Mouse (Mus musculus): ENCODE data around the gene Abhd11.

Gene Abhd11

GRCm38 (mm10) chr5:135008671-135009589 lies at the start of gene Abhd11:
TSS of gene Abhd11 (plus strand) at chr5:135009152.
- ChIA-PET CTCF (interaction anchor here (0.5 to 5.8 kb wide), 43 partner anchors 8 to 927 kb away, joined by 3 to 47 read pairs (median 5); partner anchors contain the start of genes Cldn3 (in 2 of the 4), Mettl27 (in 2 of the 4), Mdh2 (in 1 of the 4) and Stx1a (in 1 of the 4)), POLR2A (interaction anchor here (0.5 to 6.6 kb wide), 190 partner anchors 8 to 1104 kb away, joined by 3 to 189 read pairs (median 4); partner anchors contain the start of genes Cldn3 (in 4 of the 4), Stx1a (in 4 of the 4), Cldn4 (in 3 of the 4) and Tbl2 (in 3 of the 4))

- POLR2A ChIA-PET: interaction anchor here (0.9 to 21.8 kb wide), 23 partner anchors 8 to 53 kb away, joined by 3 to 1092 read pairs (median 7); partner anchors contain the start of genes Mettl27 (in 4 of the 4), Abhd11 (in 3 of the 4), Cldn4 (in 3 of the 4) and Cldn3 (in 2 of the 4)
- CTCF ChIA-PET: interaction anchor here in 3 of 4 experiments (0.6 to 8.5 kb wide), 13 partner anchors 14 to 670 kb away, joined by 3 to 220 read pairs (median 4); partner anchors contain the start of genes Mettl27 (in 2 of the 3), Tmem270 (in 2 of the 3), Cldn4 (in 1 of the 3) and Vps37d (in 1 of the 3)
These were observed 48.5 kb upstream of the Abhd11 start for GRCm38 (mm10) chr5:134960430-134960829.

GRCm38 (mm10) chr5:134961519-134961918 lies 47.4 kb upstream of the Abhd11 start:
- CTCF ChIA-PET: interaction anchor here (0.6 to 8.5 kb wide), 17 partner anchors 11 to 669 kb away, joined by 3 to 220 read pairs (median 3); partner anchors contain the start of genes Mettl27 (in 3 of the 4), Tmem270 (in 2 of the 4), Abhd11 (in 1 of the 4) and Vps37d (in 1 of the 4)
- POLR2A ChIA-PET: interaction anchor here (0.6 to 21.8 kb wide), 21 partner anchors 9 to 973 kb away, joined by 3 to 1092 read pairs (median 9); partner anchors contain the start of genes Mettl27 (in 4 of the 4), Cldn4 (in 3 of the 4), Abhd11 (in 2 of the 4) and Cldn3 (in 2 of the 4)

- CTCF ChIA-PET: interaction anchor here (0.6 to 8.5 kb wide), 18 partner anchors 9 to 400 kb away, joined by 3 to 220 read pairs (median 4); partner anchors contain the start of genes Tmem270 (in 2 of the 4), Abhd11 (in 1 of the 4), Cldn4 (in 1 of the 4) and Mettl27 (in 1 of the 4)
- POLR2A ChIA-PET: interaction anchor here in 3 of 4 experiments (0.6 to 21.8 kb wide), 20 partner anchors 9 to 743 kb away, joined by 3 to 1092 read pairs (median 6); partner anchors contain the start of genes Cldn4 (in 3 of the 3), Mettl27 (in 3 of the 3), Abhd11 (in 2 of the 3) and Cldn3 (in 1 of the 3)
These were observed 45.4 kb upstream of the Abhd11 start for GRCm38 (mm10) chr5:134963546-134963945.

GRCm38 (mm10) chr5:134964655-134965054 lies 44.3 kb upstream of the Abhd11 start:
- POLR2A ChIA-PET: interaction anchor here (1.3 to 21.8 kb wide), 13 partner anchors 10 to 58 kb away, joined by 5 to 1092 read pairs (median 13); partner anchors contain the start of genes Mettl27 (in 4 of the 4), Cldn4 (in 3 of the 4), Cldn3 (in 1 of the 4) and Tmem270 (in 1 of the 4)
- CTCF ChIA-PET: interaction anchor here (0.8 to 8.5 kb wide), 13 partner anchors 21 to 72 kb away, joined by 3 to 220 read pairs (median 28); partner anchors contain the start of genes Tmem270 (in 4 of the 4), Mettl27 (in 2 of the 4) and Cldn3 (in 1 of the 4)

- ChIA-PET CTCF (interaction anchor here (0.5 to 8.5 kb wide), 102 partner anchors 8 to 1653 kb away, joined by 3 to 220 read pairs (median 6); partner anchors contain the start of genes Mettl27 (in 4 of the 4), Tmem270 (in 4 of the 4), Cldn3 (in 3 of the 4) and Abhd11 (in 2 of the 4)), POLR2A (interaction anchor here (0.5 to 21.8 kb wide), 60 partner anchors 9 to 789 kb away, joined by 3 to 1092 read pairs (median 5); partner anchors contain the start of genes Cldn4 (in 4 of the 4), Mettl27 (in 4 of the 4), Abhd11 (in 3 of the 4) and Cldn3 (in 3 of the 4))
These were observed 43.5 kb upstream of the Abhd11 start for GRCm38 (mm10) chr5:134965473-134965851.

- CTCF ChIA-PET: interaction anchor here (0.5 to 8.5 kb wide), 118 partner anchors 9 to 1653 kb away, joined by 3 to 220 read pairs (median 5); partner anchors contain the start of genes Mettl27 (in 4 of the 4), Tmem270 (in 4 of the 4), Cldn3 (in 3 of the 4) and Abhd11 (in 2 of the 4)
- POLR2A ChIA-PET: interaction anchor here (0.6 to 21.8 kb wide), 80 partner anchors 9 to 992 kb away, joined by 3 to 1092 read pairs (median 4); partner anchors contain the start of genes Cldn4 (in 4 of the 4), Mettl27 (in 4 of the 4), Abhd11 (in 3 of the 4) and Cldn3 (in 3 of the 4)
These were observed 42.8 kb upstream of the Abhd11 start for GRCm38 (mm10) chr5:134965852-134966821.

GRCm38 (mm10) chr5:134967164-134967944 lies 41.6 kb upstream of the Abhd11 start:
- POLR2A ChIA-PET: interaction anchor here in 3 of 4 experiments (0.7 to 21.8 kb wide), 23 partner anchors 9 to 249 kb away, joined by 3 to 1092 read pairs (median 11); partner anchors contain the start of genes Abhd11 (in 3 of the 3), Cldn4 (in 3 of the 3), Mettl27 (in 3 of the 3) and Cldn3 (in 2 of the 3)
- CTCF ChIA-PET: interaction anchor here (0.7 to 8.5 kb wide), 20 partner anchors 33 to 219 kb away, joined by 3 to 220 read pairs (median 23); partner anchors contain the start of genes Tmem270 (in 4 of the 4), Mettl27 (in 3 of the 4), Abhd11 (in 1 of the 4) and Cldn13 (in 1 of the 4)

GRCm38 (mm10) chr5:134970671-134971070 lies 38.3 kb upstream of the Abhd11 start:
- CTCF ChIA-PET: no interaction called here

GRCm38 (mm10) chr5:134973081-134973480 lies 35.9 kb upstream of the Abhd11 start:
- CTCF ChIA-PET: interaction anchor here in 2 of 4 experiments (0.6 to 1.7 kb wide), 6 partner anchors 12 to 134 kb away, joined by 3 to 5 read pairs (median 3); no protein-coding TSS in a partner anchor
- POLR2A ChIA-PET: interaction anchor here in 3 of 4 experiments (0.8 to 3.1 kb wide), 20 partner anchors 10 to 69 kb away, joined by 3 to 32 read pairs (median 4); partner anchors contain the start of genes Abhd11 (in 2 of the 3), Cldn3 (in 1 of the 3), Cldn4 (in 1 of the 3) and Mettl27 (in 1 of the 3)

More at GRCm38 (mm10) chr5:134970671-134971070, 38.3 kb upstream of the Abhd11 start:
- POLR2A ChIA-PET: interaction anchor here in 1 of 4 experiments (1.0 to 1.3 kb wide), 2 partner anchors 14 to 39 kb away, joined by 3 to 4 read pairs; partner anchors contain the start of gene Abhd11

GRCm38 (mm10) chr5:134973526-134973925 lies 35.4 kb upstream of the Abhd11 start:
- ChIA-PET CTCF (interaction anchor here (0.6 to 1.7 kb wide), 9 partner anchors 11 to 716 kb away, joined by 3 to 10 read pairs (median 3); no protein-coding TSS in a partner anchor), POLR2A (interaction anchor here in 3 of 4 experiments (0.6 to 3.1 kb wide), 18 partner anchors 10 to 308 kb away, joined by 3 to 32 read pairs (median 4); partner anchors contain the start of genes Abhd11 (in 2 of the 3), Cldn3 (in 2 of the 3), Cldn4 (in 1 of the 3) and Mettl27 (in 1 of the 3))

GRCm38 (mm10) chr5:134974294-134974693 lies 34.7 kb upstream of the Abhd11 start:
- CTCF ChIA-PET: interaction anchor here in 1 of 4 experiments (1.5 to 1.7 kb wide), 2 partner anchors 11 to 67 kb away, joined by 4 to 5 read pairs; no protein-coding TSS in a partner anchor
- POLR2A ChIA-PET: interaction anchor here in 3 of 4 experiments (0.6 to 3.1 kb wide), 9 partner anchors 11 to 447 kb away, joined by 3 to 32 read pairs (median 5); partner anchors contain the start of genes Abhd11 (in 2 of the 3), Cldn3 (in 2 of the 3) and Cldn4 (in 1 of the 3)

GRCm38 (mm10) chr5:134974921-134975320 lies 34.0 kb upstream of the Abhd11 start:
- ChIA-PET CTCF (interaction anchor here in 1 of 4 experiments (1.5 kb wide), 1 partner anchor 68 kb away, joined by 4 read pairs; no protein-coding TSS in a partner anchor), POLR2A (interaction anchor here in 1 of 4 experiments (0.9 to 1.0 kb wide), 2 partner anchors 11 to 34 kb away, joined by 3 to 4 read pairs; partner anchors contain the start of genes Abhd11 and Cldn3)

- ChIA-PET CTCF (interaction anchor here in 1 of 4 experiments (0.9 kb wide), 1 partner anchor 10 kb away, joined by 3 read pairs; no protein-coding TSS in a partner anchor), POLR2A (interaction anchor here in 2 of 4 experiments (0.6 to 1.9 kb wide), 5 partner anchors 10 to 223 kb away, joined by 3 to 5 read pairs (median 3); partner anchors contain the start of gene Cldn4 (in 1 of the 2))
These were observed 32.8 kb upstream of the Abhd11 start for GRCm38 (mm10) chr5:134976164-134976563.
